Mouse (Mus musculus) brain, embryonic 14.5 days (tissue): ENCODE results near the gene Gpr153. TPM values are rescaled to one million over a fixed set of nuclear protein-coding genes. Genes with fewer than 3 reads are reported as not detected.
A peak's percentile ranks its signal among the peaks of the same experiment; 100 is the strongest.

Source experiments
- DNase-seq: peaks from one replicate; pipeline ENCODE4 v3.0.0-alpha.2; 2011; ENCODE audit warnings: low read depth
- CTCF ChIP-seq: fragments of 200-500 bp; IDR thresholded peaks from 2 replicates; pipeline ENCODE4 v1.5.1; 2012; ENCODE audit warnings: inconsistent platforms, mild to moderate bottlenecking, moderate library complexity, borderline replicate concordance; ENCODE audit not compliant: insufficient read depth, insufficient read length; ENCODE audit errors: extremely low read depth
- POLR2A ChIP-seq: fragments of 200-500 bp; IDR thresholded peaks from 2 replicates; pipeline ENCODE4 v1.6.1; 2012; ENCODE audit warnings: mild to moderate bottlenecking, inconsistent platforms, borderline replicate concordance; ENCODE audit not compliant: poor library complexity, insufficient read depth, insufficient read length, severe bottlenecking; ENCODE audit errors: extremely low read depth
- polyA plus RNA-seq: library from polyadenylated mRNA; depleted of rRNA; stranded (reverse); fragments of >200 nt; gene quantifications from 2 replicates; pipeline ENCODE4 v1.2.3, GENCODE M21; 2012

The Gpr153 gene
- polyA plus RNA-seq, 1 experiment, result 44.3 TPM

DNA sequence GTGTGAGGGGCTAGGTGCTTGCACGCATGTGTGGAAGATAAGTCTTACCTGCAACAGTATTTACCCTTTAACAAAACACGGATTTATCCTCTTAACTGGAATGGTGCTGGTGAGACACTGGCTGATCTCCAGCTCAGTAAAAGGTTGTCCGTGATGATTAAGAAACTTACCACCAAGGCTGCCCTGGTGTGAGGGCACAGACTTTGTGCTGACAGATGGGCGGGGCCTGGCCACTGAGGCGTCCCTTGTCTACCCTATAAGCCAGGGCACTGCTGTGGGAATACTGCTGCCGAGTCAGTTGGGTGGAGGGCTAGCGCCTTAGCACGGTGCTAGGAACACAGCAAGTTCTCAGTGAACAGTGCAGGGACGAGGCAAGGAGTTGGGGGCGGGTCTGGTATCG lies 28.0 kb downstream of the Gpr153 start:
- DNase-seq, result no peak
- TF ChIP-seq POLR2A (no peak), CTCF (no peak)

DNA sequence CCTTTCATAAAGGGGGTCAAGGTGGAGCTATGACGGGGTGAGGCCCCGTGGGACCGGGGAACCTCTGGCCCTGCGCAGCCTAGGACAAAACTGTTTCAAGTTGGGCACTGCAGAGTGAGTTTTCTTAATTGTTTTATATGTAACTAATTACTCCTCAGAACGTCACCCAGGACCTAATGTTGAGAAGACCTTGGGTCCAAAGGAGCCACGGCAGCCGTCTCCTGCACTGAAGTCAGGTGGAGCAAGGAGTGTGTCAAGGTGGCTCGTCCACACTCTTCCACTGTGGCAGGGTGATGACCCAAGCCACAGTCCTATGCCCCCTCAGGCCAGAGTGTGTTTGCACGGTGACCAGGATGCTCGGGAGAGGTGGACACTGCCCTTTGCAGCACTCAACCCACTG lies 29.1 kb downstream of the Gpr153 start:
- no peak for TF ChIP-seq POLR2A
- TF ChIP-seq CTCF, result no peak
- no peak for DNase-seq

DNA sequence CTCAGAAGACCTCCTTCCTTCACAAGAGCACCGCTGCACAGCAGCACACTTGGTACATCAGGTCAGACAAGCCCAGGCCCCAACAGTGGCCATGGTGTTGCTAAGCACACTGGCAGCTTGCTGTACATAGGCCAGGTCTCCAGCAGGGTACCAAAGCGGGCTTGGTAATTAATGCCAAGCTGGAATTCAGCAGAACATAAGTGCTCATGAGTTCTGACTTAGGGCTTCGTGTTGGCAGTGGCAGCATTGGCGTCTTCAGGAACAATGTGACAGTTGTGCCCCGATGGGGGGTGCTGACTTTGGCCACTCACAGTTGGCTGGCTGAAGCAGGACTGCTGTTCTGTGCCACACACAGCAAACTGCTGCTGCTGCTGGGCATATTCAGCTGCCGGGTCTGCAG lies 30.7 kb downstream of the Gpr153 start:
- TF ChIP-seq POLR2A, result no peak
- no peak for TF ChIP-seq CTCF
- DNase-seq, result no peak

DNA sequence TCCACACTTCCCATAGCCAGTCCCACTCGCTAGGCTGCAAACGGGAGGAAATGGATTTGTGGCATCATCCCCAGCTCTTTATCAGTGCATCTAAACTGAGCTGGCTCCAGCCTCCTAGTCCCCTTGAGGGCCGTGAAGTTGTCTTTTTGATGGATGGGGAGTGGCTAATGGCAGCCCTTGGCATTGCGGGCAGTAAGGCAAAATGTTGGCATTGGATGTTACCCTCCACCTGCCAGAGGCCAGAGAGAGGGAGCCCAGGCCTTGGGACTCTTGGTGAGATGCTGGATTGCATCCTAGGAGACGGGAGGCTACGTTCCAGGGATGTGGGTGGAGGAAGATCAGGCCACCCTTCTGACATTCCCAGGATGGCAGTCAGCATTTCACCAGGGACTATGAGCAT lies 32.0 kb downstream of the Gpr153 start:
- no peak for DNase-seq

DNA sequence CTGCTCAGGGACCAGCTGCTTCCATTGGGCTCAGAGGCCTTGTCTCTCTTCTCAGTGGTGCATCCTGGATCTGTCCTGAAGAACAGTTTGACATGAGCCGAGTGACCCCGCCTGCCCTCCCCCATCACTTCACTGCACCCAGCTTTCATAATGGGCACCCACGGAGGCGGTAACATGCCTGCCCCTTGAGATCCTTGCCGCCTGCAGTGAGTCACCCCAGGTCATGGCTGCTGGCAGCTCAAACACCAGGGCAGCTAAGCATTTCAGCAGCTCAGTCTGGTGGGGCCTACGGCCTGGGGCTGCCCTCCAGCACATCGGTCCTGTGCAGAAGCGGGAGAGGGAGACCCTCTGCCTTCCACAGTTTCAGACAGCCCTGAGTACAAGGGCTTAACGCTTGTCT lies 33.5 kb downstream of the Gpr153 start:
- DNase-seq, result no peak
- no peak for TF ChIP-seq POLR2A
- no peak for TF ChIP-seq CTCF

More for the DNA sequence above, 32.0 kb downstream of the Gpr153 start:
- no peak for TF ChIP-seq CTCF
- TF ChIP-seq POLR2A, result no peak

DNA sequence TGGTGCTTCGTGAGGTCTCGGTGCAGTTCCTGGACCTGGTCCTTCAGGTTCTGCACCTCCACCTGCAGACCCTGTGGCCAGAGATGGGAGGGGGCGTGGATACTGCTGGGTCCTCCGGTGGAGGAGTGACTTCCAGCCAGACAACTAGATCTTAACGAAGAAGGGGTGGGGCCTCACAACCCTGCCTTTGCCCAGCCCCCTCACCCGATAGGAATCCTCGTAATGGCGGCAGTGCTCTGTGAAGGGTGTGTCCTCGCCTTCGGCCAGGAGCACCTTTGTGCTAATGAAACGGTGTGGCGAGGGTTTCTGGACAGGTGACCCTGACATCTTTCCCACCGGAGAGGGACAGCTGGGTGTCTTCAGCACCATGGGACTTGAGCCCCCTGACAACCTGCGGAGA lies 38.2 kb downstream of the Gpr153 start:
- DNase-seq, result no peak
- TF ChIP-seq POLR2A (no peak), CTCF (no peak)

DNA sequence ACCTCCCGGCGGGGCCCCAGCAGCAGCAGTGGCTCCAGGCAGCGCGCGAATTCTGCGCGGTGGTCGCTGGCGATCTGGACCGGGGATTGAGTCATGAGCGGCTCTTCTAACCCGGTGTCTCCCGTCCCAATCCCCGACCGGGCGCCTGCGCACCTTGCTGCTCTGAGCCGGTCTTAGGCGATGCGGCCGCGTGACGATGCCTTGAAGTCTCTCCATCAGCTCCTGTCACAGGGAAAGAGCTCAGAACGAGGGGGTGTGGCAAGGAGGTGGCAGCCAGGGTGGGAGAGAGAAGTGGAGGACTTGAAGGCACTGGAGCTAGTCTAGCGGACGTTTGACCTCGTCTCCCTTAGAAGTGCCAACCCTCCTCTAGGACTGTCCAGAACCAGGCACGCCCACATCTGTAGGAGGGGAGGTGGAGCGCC lies 39.2 kb downstream of the Gpr153 start:
- DNase-seq, result peak; percentile 56
- TF ChIP-seq POLR2A (no peak), CTCF (no peak)

DNA sequence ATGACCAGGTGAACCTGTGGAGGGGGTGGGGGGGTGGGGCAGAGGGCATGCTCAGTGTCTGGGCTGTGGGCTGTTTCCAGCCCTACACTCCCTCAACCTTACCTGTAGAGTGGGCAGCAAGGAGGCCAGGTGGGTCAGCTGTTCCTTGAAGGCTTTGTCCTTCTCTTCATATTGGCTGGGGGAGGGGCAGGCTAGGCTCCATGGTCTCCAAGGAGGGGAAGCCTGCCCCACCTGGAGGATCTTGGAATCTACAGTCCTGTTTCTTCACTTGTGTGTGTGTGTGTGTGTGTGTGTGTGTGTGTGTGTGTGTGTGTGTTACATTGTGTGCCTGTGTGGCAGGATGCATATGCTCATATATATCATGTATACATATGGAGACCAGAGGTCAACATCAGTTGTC lies 39.9 kb downstream of the Gpr153 start:
- DNase-seq, result peak; percentile 59
- TF ChIP-seq CTCF, result peak; percentile 36; the same call in 1 of the 2 replicates
- no peak for TF ChIP-seq POLR2A

DNA sequence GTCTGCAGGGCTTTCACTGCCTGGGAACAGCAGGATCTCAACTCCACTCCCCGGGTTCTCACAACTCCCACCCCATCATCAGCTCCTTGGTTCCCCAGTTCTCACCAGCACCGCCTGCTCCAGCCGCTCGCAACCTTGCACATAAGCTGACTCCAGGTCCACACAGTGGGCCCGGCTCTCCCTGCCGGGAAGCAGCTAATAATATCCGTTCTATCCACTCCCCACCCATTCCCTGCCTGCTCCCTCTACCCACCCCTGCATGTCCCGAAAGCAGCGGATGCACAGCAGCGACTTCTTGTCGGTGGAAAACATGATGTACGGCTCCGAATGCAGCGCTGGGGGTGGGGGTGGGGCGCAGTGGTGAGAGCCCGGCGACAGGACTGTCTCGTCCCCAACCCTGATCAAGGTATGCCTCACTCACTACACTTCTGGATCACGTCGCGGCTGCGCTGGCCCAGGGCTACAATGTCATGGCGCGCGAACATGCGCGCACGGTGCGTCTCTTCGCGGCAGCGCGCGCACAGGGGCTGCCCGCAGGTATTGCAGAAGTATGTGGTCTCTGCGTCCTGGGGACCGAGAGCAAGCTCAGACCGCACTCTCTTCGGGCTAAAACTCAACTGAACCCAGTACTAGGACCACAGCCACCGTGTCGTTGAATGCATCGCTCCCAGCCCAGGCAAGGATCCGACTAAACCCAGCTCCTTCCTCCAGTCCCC lies 41.6 kb downstream of the Gpr153 start:
- DNase-seq, result no peak
- TF ChIP-seq CTCF (no peak), POLR2A (no peak)

DNA sequence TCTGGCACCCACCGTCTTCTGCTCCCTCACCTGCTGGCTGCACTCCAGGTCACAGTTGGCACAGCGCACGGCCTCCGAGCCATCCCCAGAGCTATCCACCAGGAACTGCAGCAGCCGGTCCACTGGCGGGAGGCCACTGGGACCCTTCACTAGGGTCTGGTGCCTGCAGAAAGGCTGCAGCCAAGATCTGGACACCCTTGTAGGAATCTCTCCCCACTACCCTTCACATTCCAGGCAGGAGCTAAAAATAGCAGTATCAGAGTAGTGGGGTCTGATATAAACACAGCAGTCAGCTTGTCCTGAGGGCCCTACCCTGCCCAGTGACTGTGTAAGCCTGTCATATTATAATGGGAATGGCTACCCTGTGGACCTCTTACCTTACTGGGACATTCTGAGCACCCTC lies 43.6 kb downstream of the Gpr153 start:
- no peak for DNase-seq
- TF ChIP-seq POLR2A (no peak), CTCF (no peak)

DNA sequence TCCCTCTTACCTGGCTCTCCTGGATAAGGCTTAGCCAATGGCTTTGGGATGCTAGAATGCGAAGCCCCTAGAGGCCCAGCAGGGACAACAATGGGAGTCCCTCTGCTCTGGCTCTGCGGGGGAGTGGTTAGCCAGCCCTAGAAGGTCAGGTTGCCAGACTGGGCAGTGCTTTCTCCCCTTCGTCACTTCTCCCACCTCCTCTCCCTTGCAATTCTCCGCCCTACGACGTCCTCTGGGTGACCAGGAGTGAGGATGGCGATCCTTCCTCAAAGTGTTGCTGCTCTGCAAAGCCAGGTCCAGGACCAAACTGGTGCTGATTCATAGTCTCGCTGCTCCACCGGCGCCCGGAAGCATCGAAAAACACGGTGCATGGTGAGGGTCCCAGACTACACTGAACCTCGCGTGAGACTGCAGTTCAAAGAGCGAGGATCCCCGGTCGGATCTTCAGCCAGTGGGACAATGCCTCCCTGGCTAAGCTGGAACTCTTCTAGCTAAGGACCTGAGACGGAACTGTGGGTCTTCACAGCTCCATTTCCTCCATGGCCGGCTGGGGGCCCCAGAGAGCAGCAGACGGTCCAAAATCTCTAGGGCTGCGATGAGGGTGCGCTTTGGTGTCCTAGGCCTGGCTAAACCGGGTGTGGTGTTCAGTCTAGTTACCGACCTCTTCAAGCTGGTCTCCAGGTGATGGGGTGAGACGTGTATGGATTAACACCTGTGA lies 44.6 kb downstream of the Gpr153 start, which contains the start of gene Rnf207:
Gene Rnf207, minus strand, starts transcription at position 477 of the 718 bp plus-strand sequence.
- no peak for DNase-seq
- TF ChIP-seq POLR2A, result no peak
- TF ChIP-seq CTCF, result peak; percentile 59; the same call in 1 of the 2 replicates

DNA sequence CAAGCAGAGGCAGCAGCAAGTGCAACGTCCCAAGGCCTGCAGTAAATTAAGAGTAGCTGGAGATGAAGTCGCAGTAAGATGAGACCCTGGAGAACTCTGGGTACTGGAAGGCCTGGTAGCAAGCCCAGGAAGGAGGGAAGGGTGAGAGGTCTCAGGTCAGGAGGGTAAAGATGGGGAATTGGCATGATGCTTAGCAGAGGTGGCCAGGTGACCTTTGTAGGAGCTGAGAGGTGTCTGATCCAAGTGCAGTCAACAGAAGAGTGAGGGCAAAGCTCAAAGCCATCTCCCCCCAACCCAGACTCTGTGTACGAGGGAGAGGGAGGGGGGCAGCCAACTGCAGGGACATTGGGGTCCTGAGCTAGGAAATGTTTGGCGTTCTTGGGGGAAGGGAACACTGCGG lies 47.4 kb downstream of the Gpr153 start:
- no peak for DNase-seq
- no peak for TF ChIP-seq POLR2A
- no peak for TF ChIP-seq CTCF
